Mouse (Mus musculus): ENCODE data around the gene Hnf4a. TPM values are rescaled to one million over a fixed set of nuclear protein-coding genes. Genes with fewer than 3 reads are reported as not detected.
A peak's percentile ranks its signal among the peaks of the same experiment; 100 is the strongest.

The Hnf4a gene
- polyA plus RNA-seq, 1 experiment from 2014 or later, result not detected

- Histone ChIP-seq H3K27ac (replicated peaks in 1 of 2; ENCODE audit: control insufficient read depth in 1 of 2, insufficient read depth in 1 of 2, low read depth in 2 of 2, low read length in 2 of 2) (no peak overlapping the region), H3K36me3 (ENCODE audit: control insufficient read depth, insufficient read depth, low read length) (no peaks in the 10 kb centered on the region), H3K4me2 (ENCODE audit: low read length) (no peak overlapping the region), H3K27me3 (ENCODE audit: control insufficient read depth, insufficient read depth, low read length) (no peaks in the 10 kb centered on the region), H3K9me3 (ENCODE audit: control insufficient read depth, low read length) (no peaks in the 10 kb centered on the region), H3K4me1 (ENCODE audit: control insufficient read depth in 2 of 2, insufficient read depth in 2 of 2, low read length in 2 of 2) (no peaks in the 10 kb centered on the region), H3K9ac (ENCODE audit: low read length) (no peak overlapping the region), H3K4me3 (ENCODE audit: control insufficient read depth in 1 of 2, insufficient read depth in 1 of 2, low read depth in 1 of 2, low read length in 2 of 2) (no peak overlapping the region)
- 76% methylated on average over 2 of the region's 2 CpGs for WGBS
- no peak for ATAC-seq (ENCODE audit: insufficient number of reproducible peaks, insufficient read depth, low FRiP score, low read depth)
Observed at GRCm38 (mm10) chr2:163527497-163527896, 20.9 kb downstream of the Hnf4a start.

- no peak for ATAC-seq (ENCODE audit: insufficient number of reproducible peaks, insufficient read depth, low FRiP score, low read depth)
Observed at GRCm38 (mm10) chr2:163530418-163530817, 23.8 kb downstream of the Hnf4a start.

DNA sequence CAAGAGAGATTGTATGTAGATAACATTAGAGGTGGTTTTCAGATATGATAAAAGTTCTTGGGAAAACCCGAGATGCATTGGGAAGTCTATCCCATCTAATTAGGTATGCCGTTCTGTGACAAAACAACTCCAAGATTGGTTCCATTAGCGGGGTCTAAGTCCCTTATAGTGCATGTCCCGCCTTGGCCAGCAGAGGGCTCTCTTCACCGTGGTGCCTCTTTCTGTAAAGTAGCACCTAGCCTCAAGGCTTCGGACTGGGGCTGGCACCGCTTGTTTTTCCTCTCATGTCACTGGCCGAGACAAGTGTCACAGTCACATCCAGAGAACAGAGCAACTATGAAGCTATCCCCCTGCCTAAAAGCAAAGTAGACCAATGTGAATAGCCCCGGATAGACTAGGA lies 25.3 kb downstream of the Hnf4a start:
- no peaks in the 10 kb centered on the region for H3K9me3 ChIP-seq (ENCODE audit: control insufficient read depth, low read length)
- ATAC-seq (ENCODE audit: insufficient number of reproducible peaks, insufficient read depth, low FRiP score, low read depth), result no peak
- H3K27ac ChIP-seq (replicated peaks in 1 of 2; ENCODE audit: control insufficient read depth in 1 of 2, insufficient read depth in 1 of 2, low read depth in 2 of 2, low read length in 2 of 2), result no peak overlapping the region
- H3K36me3 ChIP-seq (ENCODE audit: control insufficient read depth, insufficient read depth, low read length), result no peaks in the 10 kb centered on the region
- H3K4me1 ChIP-seq (ENCODE audit: control insufficient read depth in 2 of 2, insufficient read depth in 2 of 2, low read length in 2 of 2), result peaks cover 0 to 3% of the 10 kb centered on the region in 2 experiments; a peak in 1 of 4 replicates
- no peak overlapping the region for H3K4me2 ChIP-seq (ENCODE audit: low read length)
- H3K4me3 ChIP-seq (ENCODE audit: control insufficient read depth in 1 of 2, insufficient read depth in 1 of 2, low read depth in 1 of 2, low read length in 2 of 2), result no peak overlapping the region
- H3K27me3 ChIP-seq (ENCODE audit: control insufficient read depth, insufficient read depth, low read length), result peaks cover 17% of the 10 kb centered on the region
- WGBS, result 10% methylated on average over 9 of the region's 9 CpGs
- no peak overlapping the region for H3K9ac ChIP-seq (ENCODE audit: low read length)

More at GRCm38 (mm10) chr2:163530418-163530817, 23.8 kb downstream of the Hnf4a start:
- Histone ChIP-seq H3K9me3 (ENCODE audit: control insufficient read depth, low read length) (no peaks in the 10 kb centered on the region), H3K27ac (replicated peaks in 1 of 2; ENCODE audit: control insufficient read depth in 1 of 2, insufficient read depth in 1 of 2, low read depth in 2 of 2, low read length in 2 of 2) (no peak overlapping the region), H3K4me2 (ENCODE audit: low read length) (no peak overlapping the region), H3K4me3 (ENCODE audit: control insufficient read depth in 1 of 2, insufficient read depth in 1 of 2, low read depth in 1 of 2, low read length in 2 of 2) (no peak overlapping the region), H3K36me3 (ENCODE audit: control insufficient read depth, insufficient read depth, low read length) (no peaks in the 10 kb centered on the region), H3K4me1 (ENCODE audit: control insufficient read depth in 2 of 2, insufficient read depth in 2 of 2, low read length in 2 of 2) (peaks cover 0 to 3% of the 10 kb centered on the region in 2 experiments; a peak in 1 of 4 replicates), H3K9ac (ENCODE audit: low read length) (no peak overlapping the region), H3K27me3 (ENCODE audit: control insufficient read depth, insufficient read depth, low read length) (0 out of 2 replicates have a peak, but pooled peaks cover 2% of the 10 kb centered on the region)
- 27% methylated on average over 8 of the region's 8 CpGs for WGBS

- no peak for ATAC-seq (ENCODE audit: insufficient number of reproducible peaks, insufficient read depth, low FRiP score, low read depth)
- H3K4me3 ChIP-seq (ENCODE audit: control insufficient read depth in 1 of 2, insufficient read depth in 1 of 2, low read depth in 1 of 2, low read length in 2 of 2), result no peak overlapping the region
- no peaks in the 10 kb centered on the region for H3K9me3 ChIP-seq (ENCODE audit: control insufficient read depth, low read length)
- no peak overlapping the region for H3K4me2 ChIP-seq (ENCODE audit: low read length)
- no peak overlapping the region for H3K27ac ChIP-seq (replicated peaks in 1 of 2; ENCODE audit: control insufficient read depth in 1 of 2, insufficient read depth in 1 of 2, low read depth in 2 of 2, low read length in 2 of 2)
- WGBS, result 83% methylated on average over 9 of the region's 9 CpGs
- no peaks in the 10 kb centered on the region for H3K36me3 ChIP-seq (ENCODE audit: control insufficient read depth, insufficient read depth, low read length)
- peaks cover 17% of the 10 kb centered on the region for H3K27me3 ChIP-seq (ENCODE audit: control insufficient read depth, insufficient read depth, low read length)
- H3K4me1 ChIP-seq (ENCODE audit: control insufficient read depth in 2 of 2, insufficient read depth in 2 of 2, low read length in 2 of 2), result peaks cover 0 to 3% of the 10 kb centered on the region in 2 experiments; a peak in 1 of 4 replicates
- no peak overlapping the region for H3K9ac ChIP-seq (ENCODE audit: low read length)
Observed at GRCm38 (mm10) chr2:163533226-163533625, 26.6 kb downstream of the Hnf4a start.

GRCm38 (mm10) chr2:163534958-163535524 lies 28.4 kb downstream of the Hnf4a start:
- ATAC-seq (ENCODE audit: insufficient number of reproducible peaks, insufficient read depth, low FRiP score, low read depth), result peak; percentile 44
- Histone ChIP-seq H3K27ac (replicated peaks in 1 of 2; ENCODE audit: control insufficient read depth in 1 of 2, insufficient read depth in 1 of 2, low read depth in 2 of 2, low read length in 2 of 2) (no peak overlapping the region), H3K4me3 (ENCODE audit: control insufficient read depth in 1 of 2, insufficient read depth in 1 of 2, low read depth in 1 of 2, low read length in 2 of 2) (peak overlapping the region; percentile 27 to 41), H3K27me3 (ENCODE audit: control insufficient read depth, insufficient read depth, low read length) (peaks cover 17% of the 10 kb centered on the region), H3K4me1 (ENCODE audit: control insufficient read depth in 2 of 2, insufficient read depth in 2 of 2, low read length in 2 of 2) (peaks cover 0 to 3% of the 10 kb centered on the region in 2 experiments; a peak in 1 of 4 replicates), H3K9me3 (ENCODE audit: control insufficient read depth, low read length) (no peaks in the 10 kb centered on the region), H3K4me2 (ENCODE audit: low read length) (peak overlapping the region; percentile 65), H3K36me3 (ENCODE audit: control insufficient read depth, insufficient read depth, low read length) (no peaks in the 10 kb centered on the region), H3K9ac (ENCODE audit: low read length) (peak overlapping the region; percentile 57; the same call in 1 of the 2 replicates)
- 9% methylated on average over 22 of the region's 22 CpGs for WGBS

- WGBS, result 77% methylated on average over 5 of the region's 5 CpGs
- Histone ChIP-seq H3K9ac (ENCODE audit: low read length) (no peak overlapping the region), H3K36me3 (ENCODE audit: control insufficient read depth, insufficient read depth, low read length) (no peaks in the 10 kb centered on the region), H3K4me2 (ENCODE audit: low read length) (no peak overlapping the region), H3K4me3 (ENCODE audit: control insufficient read depth in 1 of 2, insufficient read depth in 1 of 2, low read depth in 1 of 2, low read length in 2 of 2) (no peak overlapping the region), H3K4me1 (ENCODE audit: control insufficient read depth in 2 of 2, insufficient read depth in 2 of 2, low read length in 2 of 2) (peaks cover 0 to 3% of the 10 kb centered on the region in 2 experiments; a peak in 1 of 4 replicates), H3K27me3 (ENCODE audit: control insufficient read depth, insufficient read depth, low read length) (peaks cover 17% of the 10 kb centered on the region), H3K9me3 (ENCODE audit: control insufficient read depth, low read length) (no peaks in the 10 kb centered on the region), H3K27ac (replicated peaks in 1 of 2; ENCODE audit: control insufficient read depth in 1 of 2, insufficient read depth in 1 of 2, low read depth in 2 of 2, low read length in 2 of 2) (no peak overlapping the region)
- no peak for ATAC-seq (ENCODE audit: insufficient number of reproducible peaks, insufficient read depth, low FRiP score, low read depth)
Observed at GRCm38 (mm10) chr2:163537443-163537842, 30.8 kb downstream of the Hnf4a start.

- Histone ChIP-seq H3K27me3 (ENCODE audit: control insufficient read depth, insufficient read depth, low read length) (peaks cover 20% of the 10 kb centered on the region), H3K9me3 (ENCODE audit: control insufficient read depth, low read length) (no peaks in the 10 kb centered on the region), H3K4me2 (ENCODE audit: low read length) (no peak overlapping the region), H3K36me3 (ENCODE audit: control insufficient read depth, insufficient read depth, low read length) (no peaks in the 10 kb centered on the region), H3K4me3 (ENCODE audit: control insufficient read depth in 1 of 2, insufficient read depth in 1 of 2, low read depth in 1 of 2, low read length in 2 of 2) (no peak overlapping the region), H3K27ac (replicated peaks in 1 of 2; ENCODE audit: control insufficient read depth in 1 of 2, insufficient read depth in 1 of 2, low read depth in 2 of 2, low read length in 2 of 2) (no peak overlapping the region), H3K9ac (ENCODE audit: low read length) (no peak overlapping the region), H3K4me1 (ENCODE audit: control insufficient read depth in 2 of 2, insufficient read depth in 2 of 2, low read length in 2 of 2) (peaks cover 0 to 3% of the 10 kb centered on the region in 2 experiments; a peak in 1 of 4 replicates)
- 79% methylated on average over 2 of the region's 2 CpGs for WGBS
- ATAC-seq (ENCODE audit: insufficient number of reproducible peaks, insufficient read depth, low FRiP score, low read depth), result no peak
Observed at GRCm38 (mm10) chr2:163538410-163538809, 31.8 kb downstream of the Hnf4a start.

All from heart, embryonic 14.5 days (tissue).